Mouse (Mus musculus) adrenal gland, adult (tissue): Measurements from ENCODE around the gene Slc51a.
A peak's percentile ranks its signal among the peaks of the same experiment; 100 is the strongest.
"Not testable (repeated sequence)": the region's sequence is repeated elsewhere in the genome, so short reads cannot be mapped to it uniquely, and the experiment has no call there.

Experiments used
- DNase-seq, 2 experiments: peaks; one replicate each; pipeline ENCODE4 v3.0.0; 2022 to 2023; ENCODE audit warnings: low spot score in 1 of 2; ENCODE audit not compliant: inconsistent age in 2 of 2

The Slc51a gene

DNA sequence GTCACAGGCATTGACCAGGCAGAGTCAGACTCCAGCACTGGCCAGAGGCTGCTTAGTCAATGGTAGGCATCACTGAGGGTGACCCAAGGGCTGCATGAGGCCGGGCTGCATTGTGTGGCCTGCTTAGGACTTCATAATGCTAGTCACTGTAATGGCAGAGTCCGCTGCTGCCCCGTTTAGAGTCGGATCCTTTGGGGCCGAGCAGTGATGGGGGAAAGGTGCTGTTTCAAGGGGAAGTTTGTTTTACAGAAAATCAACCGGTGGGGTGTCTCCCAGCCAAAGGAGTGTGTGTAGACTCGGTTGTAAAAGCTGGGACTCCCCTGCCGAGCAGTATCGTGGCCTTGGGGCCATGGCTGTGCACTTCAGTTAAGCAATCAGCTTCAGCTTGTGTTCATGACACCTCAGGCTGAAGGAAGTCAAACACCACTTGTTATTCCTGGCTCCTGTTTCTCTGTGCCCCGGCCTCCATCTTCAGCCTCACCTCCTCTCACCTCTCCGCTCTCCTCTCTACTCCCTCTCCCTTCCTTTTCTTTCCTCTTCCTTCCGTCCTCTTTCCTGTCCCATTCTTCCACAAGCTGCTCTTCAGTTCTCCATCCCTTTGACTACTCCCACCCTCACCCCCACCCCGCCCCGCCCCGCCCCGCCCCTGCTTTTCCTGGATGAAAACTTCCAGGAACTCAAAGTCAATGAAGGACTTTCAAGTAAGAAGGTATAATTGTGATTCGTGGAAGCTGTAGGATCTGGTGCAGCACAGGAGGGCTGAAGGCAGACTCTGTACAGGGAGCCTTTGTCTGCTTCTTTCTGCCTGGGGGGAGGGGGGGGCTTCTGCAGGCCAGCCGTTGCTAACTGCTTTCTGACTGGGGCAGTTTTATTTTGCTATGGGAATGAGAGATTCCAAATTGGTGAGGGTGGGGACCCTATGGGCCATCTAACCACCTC lies 23.0 kb upstream of the Slc51a start:
- DNase-seq = no peak

GRCm38 (mm10) chr16:32509066-32509942 lies 21.6 kb upstream of the Slc51a start:
- DNase-seq = peak in 1 of 2 experiments; percentile 61

DNA sequence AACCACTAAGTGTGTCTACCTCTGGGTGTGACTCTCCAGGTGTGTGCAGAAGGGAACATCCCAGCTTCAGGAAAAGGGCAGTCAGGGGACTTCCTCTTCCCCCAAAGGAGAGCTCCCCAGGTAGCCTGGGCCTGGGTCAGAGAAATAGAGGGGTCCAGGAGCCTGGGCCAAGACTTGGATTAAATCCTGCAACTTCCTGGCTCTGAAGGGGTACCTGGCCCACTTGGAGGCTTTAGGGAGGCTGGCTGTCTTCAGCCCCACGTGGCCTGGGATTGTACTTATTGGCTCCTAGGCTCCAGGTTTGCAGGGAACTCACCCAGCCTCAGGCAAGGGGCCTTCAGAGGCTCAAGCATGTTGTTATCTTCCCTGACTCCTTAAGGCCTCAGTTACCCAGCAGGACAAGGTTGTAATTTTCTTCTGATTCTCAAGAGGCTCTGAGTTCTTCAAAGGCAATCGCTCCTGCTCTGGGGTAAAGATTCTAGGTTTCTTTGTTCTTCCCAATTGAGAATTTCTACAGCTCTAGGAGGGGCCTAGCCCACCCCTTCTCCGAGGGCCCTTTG lies 20.9 kb upstream of the Slc51a start:
- DNase-seq = no peak

DNA sequence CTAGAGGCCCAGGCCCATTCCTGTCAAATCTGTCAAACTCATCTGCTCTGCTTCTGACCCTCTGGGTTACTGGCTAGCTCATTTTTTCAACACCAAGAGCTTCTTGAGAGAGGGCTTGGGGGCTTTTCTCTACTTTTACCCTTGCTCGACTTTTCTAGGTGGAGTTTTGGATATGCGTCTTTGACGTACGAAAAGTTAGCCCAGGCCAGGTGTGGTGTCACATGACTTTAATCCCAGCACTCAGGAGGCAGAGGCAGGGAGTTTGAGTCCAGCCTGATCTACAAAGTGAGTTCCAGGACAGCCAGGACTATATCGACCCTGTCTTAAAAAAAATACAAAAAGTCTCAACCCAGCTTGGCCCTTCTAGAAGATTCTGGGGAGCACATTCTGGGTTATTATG lies 20.4 kb upstream of the Slc51a start:
- no peak for DNase-seq

DNA sequence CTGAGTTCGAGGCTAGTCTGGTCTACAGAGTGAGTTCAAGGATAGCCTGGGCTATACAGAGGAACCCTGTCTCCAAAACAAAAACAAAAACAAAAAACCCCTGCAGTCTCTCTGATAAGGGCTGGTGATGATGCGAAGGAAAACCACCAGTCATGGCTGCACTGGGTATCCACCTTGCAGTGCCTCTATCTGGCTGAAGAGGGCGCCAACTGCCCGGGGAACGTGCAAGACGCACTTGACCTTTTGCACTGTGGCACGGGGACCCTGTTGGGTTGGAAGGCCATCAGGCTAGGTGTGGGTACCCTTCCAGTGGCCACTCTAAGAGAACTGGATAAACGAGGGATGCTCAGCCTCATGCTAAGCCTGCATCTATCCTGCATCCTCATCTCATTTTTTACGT lies 19.7 kb upstream of the Slc51a start:
- DNase-seq = peak; percentile 50 to 86

GRCm38 (mm10) chr16:32506868-32507267 lies 19.2 kb upstream of the Slc51a start:
- DNase-seq = no peak

DNA sequence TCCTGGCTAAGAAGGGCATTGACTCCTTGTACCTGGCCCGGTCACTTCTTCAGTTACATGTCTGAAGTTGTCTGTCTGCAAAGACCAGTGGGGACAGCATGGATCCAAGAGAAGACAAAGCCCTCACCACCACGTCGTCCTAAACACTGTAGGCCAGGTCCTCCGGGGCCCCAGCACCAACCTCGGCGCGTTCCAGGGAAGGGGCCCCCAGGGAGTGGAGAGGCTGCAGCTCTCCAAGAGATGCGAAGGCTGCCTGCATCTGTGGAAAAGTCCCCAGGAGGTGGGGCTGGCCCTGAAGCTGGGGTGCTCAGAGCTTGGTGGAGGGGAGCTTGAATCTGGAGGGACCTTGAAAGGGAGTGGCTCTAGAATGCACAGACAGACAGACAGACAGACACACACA lies 18.6 kb upstream of the Slc51a start:
- no peak for DNase-seq

DNA sequence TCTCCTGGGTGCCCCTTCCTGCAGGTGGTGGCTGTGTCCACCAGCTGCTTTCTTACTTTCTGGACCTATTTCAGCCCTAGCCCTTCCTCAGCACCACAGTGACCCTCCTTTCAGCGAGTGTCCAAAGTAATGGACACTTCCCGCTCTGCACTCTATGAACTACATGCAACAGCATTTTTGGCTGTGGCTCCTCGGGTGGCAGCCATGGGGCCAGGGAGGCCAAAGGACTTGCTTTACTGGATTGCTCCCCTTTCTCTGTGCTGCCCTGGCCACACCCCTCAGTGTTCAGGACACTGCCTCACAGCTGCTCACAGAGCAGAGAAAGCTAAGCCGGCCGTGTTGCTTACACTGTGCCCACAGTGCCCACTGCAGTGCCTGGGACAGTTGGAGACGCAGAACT lies 16.0 kb upstream of the Slc51a start:
- no peak for DNase-seq

GRCm38 (mm10) chr16:32502621-32503335 lies 15.1 kb upstream of the Slc51a start:
- DNase-seq = no peak

GRCm38 (mm10) chr16:32501459-32501858 lies 13.8 kb upstream of the Slc51a start:
- no peak for DNase-seq

- DNase-seq = peak; percentile 80 to 94
Observed at GRCm38 (mm10) chr16:32499430-32500037, 11.9 kb upstream of the Slc51a start.

DNA sequence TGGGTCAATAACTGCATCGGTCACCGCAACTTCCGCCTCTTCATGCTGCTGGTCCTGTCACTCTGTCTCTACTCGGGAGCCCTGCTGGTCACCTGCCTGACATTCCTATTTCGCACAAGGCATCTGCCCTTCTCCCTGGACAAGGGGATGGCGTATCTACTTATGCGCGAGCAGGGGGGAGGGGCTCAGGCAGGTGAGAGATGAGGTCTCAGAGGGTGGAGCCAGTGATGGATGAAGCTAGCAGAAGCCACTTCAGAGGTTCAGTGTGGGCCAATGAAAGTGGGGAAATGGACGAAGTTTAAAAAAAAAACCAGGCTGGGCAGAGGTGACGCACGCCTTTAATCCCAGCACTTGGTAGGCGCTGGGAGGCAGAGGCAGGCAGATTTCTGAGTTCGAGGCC lies 11.3 kb upstream of the Slc51a start:
- no peak for DNase-seq

GRCm38 (mm10) chr16:32495965-32496364 lies 8.3 kb upstream of the Slc51a start, which contains the start of gene Zdhhc19:
TSS of gene Zdhhc19 (plus strand) at chr16:32496265.
- DNase-seq = no peak

DNA sequence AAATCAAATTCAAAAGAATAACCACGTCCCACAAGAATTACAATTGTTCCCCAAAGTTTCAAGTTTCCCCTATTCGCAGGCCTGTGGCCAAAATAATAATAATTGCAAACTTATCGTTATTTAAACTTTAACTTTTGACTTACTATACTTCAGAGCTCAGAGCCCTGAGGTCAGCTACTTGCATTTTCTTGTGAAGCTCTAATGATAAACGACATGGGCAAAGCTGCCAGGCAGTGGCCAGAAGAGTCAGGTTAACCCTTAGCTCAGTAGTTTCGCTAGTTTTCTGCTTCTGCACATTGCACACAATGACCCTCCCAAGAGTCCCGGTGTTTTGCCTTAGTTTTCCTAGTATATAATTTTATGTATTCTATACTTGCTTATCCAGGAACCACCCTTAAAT lies 6.7 kb upstream of the Slc51a start:
- not testable (repeated sequence) for DNase-seq

DNA sequence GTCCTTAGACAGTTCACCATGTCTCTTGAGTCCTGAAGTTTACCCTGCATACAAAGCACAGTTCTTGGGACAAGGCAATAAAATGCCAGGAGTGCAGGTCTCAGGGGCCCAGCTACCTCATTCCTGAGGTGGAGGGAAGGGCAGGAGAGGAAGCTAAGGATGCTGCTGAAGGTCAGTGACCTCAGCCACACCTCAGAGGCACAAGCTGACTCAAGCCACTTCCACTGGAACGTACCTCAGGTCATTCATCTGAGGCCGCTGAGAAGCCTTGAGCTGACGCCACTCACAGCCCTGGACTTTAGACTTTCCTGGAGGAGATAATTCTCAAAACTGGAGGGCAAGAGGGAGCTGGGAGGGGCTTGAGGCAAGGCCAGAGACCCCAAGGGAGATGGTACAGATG lies 1.3 kb upstream of the Slc51a start:
- DNase-seq = no peak

DNA sequence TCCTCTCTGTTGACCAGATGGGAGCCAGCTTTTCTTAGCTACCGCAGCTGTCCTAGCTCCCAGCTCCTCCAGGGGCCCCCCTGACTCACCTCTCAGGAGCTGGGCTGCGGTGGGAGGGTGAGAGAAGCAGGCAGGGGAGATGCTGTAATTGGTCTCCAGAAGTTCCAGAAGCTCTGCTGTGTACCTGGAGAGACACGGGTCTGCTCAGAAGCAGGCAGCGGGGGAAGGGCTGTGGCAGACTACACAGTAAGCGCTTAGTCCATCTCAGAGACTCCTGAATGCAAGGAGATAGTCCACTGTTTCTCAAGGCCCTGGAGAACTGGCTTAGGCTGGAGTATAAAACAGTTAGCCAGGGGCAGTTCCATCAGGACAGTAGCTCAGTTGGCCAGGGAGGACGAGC lies 1.6 kb downstream of the Slc51a start:
- no peak for DNase-seq

GRCm38 (mm10) chr16:32485209-32485608 lies 2.5 kb downstream of the Slc51a start:
- DNase-seq = no peak

DNA sequence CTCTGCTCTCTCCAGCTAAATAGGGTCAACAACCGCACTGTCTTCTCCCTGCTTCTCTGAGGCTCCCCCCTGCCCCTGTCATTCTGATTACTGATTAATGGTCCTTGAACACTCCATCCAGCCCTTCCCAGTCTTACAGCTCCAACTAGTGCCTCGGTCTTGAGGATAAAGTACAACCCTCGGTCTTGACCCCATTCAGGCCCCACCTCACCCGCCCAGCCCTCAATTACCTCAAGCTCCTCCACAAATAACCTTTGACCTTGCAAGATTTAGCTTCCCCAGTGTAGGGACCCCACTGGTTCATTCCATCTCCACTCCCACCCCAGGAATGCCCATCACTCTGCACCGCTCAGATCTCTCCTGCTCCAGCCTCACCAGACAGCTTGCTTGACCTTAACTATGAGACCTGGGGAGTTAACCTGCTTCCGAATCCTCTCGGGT lies 3.2 kb downstream of the Slc51a start:
- no peak for DNase-seq

DNA sequence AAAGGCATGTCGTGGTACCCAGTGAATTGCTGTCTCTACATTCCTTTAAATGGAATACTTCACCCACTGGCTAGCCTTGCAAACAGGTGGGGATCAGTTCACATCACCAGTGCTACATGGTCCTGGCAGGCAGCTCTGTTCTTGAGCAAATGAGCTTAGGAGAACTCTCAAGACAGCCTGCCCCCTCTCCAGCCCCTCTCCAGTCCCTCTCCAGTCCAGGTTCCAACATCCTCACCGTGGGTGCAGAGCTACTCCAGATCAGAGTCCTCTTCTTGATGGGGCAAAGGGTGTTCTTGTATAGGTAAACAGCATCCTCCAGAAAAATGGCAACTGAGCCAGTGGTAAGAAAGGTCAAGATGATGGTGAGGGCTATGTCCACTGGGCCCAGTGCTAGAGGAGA lies 8.3 kb downstream of the Slc51a start:
- no peak for DNase-seq

DNA sequence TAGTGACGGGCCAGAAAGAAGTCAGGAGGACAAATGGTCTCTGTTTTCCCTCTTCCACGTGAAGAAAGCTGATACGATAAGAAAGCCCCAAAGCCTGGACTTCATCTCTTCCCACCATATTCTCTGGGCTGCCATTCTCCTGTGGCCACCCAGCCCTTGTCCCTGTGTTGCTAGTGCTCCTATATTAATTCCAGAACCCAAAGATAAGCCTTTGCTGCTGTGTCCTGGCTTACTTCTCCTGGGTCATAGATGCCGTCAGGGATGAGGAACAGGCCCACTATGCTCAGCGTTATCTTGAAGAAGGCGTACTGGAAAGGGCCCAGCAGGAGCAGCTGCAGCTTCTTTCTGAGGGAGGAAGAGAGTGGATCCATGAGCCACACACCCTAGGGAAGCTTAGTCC lies 10.4 kb downstream of the Slc51a start:
- DNase-seq = no peak
